Mouse (Mus musculus) bone marrow, adult 2 months (tissue): ENCODE measurements at regions not wholly inside any gene's neighbourhood (a gene's known extent, or its start where the extent isn't known, plus 50 kb on each side); places are given as distances from the start of the nearest gene placed in this dataset.

Source experiments
- CTCF ChIP-seq: fragments of 200-500 bp; IDR thresholded peaks from 2 replicates; pipeline ENCODE4 v1.5.1; 2011; ENCODE audit warnings: low read length, control low read depth; ENCODE audit not compliant: control insufficient read depth, insufficient read depth
- POLR2A ChIP-seq: fragments of 200-500 bp; IDR thresholded peaks from 2 replicates; pipeline ENCODE4 v1.6.1; 2011; ENCODE audit warnings: low read depth, mild to moderate bottlenecking, control low read depth, low read length, borderline replicate concordance; ENCODE audit not compliant: control insufficient read depth

- TF ChIP-seq CTCF (no peak), POLR2A (no peak)
Measured at GRCm38 (mm10) chr13:99790951-99791350, 109.9 kb downstream of the Cartpt start.
